Mouse (Mus musculus): ENCODE measurements around the gene Tmc1.

The Tmc1 gene

GRCm38 (mm10) chr19:20799460-20799859 is 154.5 kb downstream of the Tmc1 start:
- DNase-seq (ENCODE audit: low read depth, low spot score) = no peak

GRCm38 (mm10) chr19:20797558-20798101 is 156.4 kb downstream of the Tmc1 start:
- DNase-seq (ENCODE audit: low read depth, low spot score) = peak; percentile 25

- no peak for DNase-seq (ENCODE audit: low read depth, low spot score)
Observed at GRCm38 (mm10) chr19:20796001-20796400, 158.0 kb downstream of the Tmc1 start.

GRCm38 (mm10) chr19:20794999-20795398 is 159.0 kb downstream of the Tmc1 start:
- no peak for DNase-seq (ENCODE audit: low read depth, low spot score)

- no peak for DNase-seq (ENCODE audit: low read depth, low spot score)
Observed at GRCm38 (mm10) chr19:20792811-20793210, 161.2 kb downstream of the Tmc1 start.

GRCm38 (mm10) chr19:20787289-20787688 is 166.7 kb downstream of the Tmc1 start:
- DNase-seq (ENCODE audit: low read depth, low spot score) = no peak

GRCm38 (mm10) chr19:20775681-20776080 is 178.3 kb downstream of the Tmc1 start:
- DNase-seq (ENCODE audit: low read depth, low spot score) = no peak

- DNase-seq (ENCODE audit: low read depth, low spot score) = no peak
Observed at GRCm38 (mm10) chr19:20773941-20774340, 180.1 kb downstream of the Tmc1 start.

GRCm38 (mm10) chr19:20764214-20764613 is 189.8 kb downstream of the Tmc1 start:
- peak; percentile 16 for DNase-seq (ENCODE audit: low read depth, low spot score)

- no peak for DNase-seq (ENCODE audit: low read depth, low spot score)
Observed at GRCm38 (mm10) chr19:20761675-20762426, 192.2 kb downstream of the Tmc1 start.

GRCm38 (mm10) chr19:20761119-20761518 is 192.9 kb downstream of the Tmc1 start:
- no peak for DNase-seq (ENCODE audit: low read depth, low spot score)

GRCm38 (mm10) chr19:20744630-20745029 is 209.4 kb downstream of the Tmc1 start:
- DNase-seq (ENCODE audit: low read depth, low spot score) = no peak
